In genomic region chr4:47493456-47493855, GRCm38 (mm10) we compare ENCODE assay signal across 23 mouse cellular contexts. TPM values are rescaled to one million over a fixed set of nuclear protein-coding genes. Genes with fewer than 3 reads are reported as not detected.
DNase-seq lines count a peak whose midpoint lies in the region; ATAC-seq and TF ChIP-seq lines count a peak whose summit lies in the region.
"Had no signal": no experiment of that assay in that cellular context is flagged by ENCODE, and none has a peak within 500 bp of the region (broad histone marks: within the 10 kb centered on the region; RNA-seq: fewer than 3 reads in every experiment).

No protein-coding gene starts in this region.

- no peaks in the 10 kb centered on the region for H3K36me3 ChIP-seq in midbrain, embryonic 13.5 days
- no peaks in the 10 kb centered on the region for H3K36me3 ChIP-seq in midbrain, embryonic 10.5 days
- H3K36me3 ChIP-seq: G1E had no signal

- no peak overlapping the region for H3K4me2 ChIP-seq in midbrain, embryonic 13.5 days (replicated peaks)

- peak overlapping the region; percentile 73 for H3K27ac ChIP-seq in gastrocnemius, adult 2 months
- H3K27ac ChIP-seq in midbrain, embryonic 13.5 days: peak overlapping the region; percentile 32; the same call in 1 of the 2 replicates
- no peak overlapping the region for H3K27ac ChIP-seq in midbrain, embryonic 10.5 days (replicated peaks)

- H3K4me1 ChIP-seq in midbrain, embryonic 13.5 days (replicated peaks): peaks cover 21% of the 10 kb centered on the region
- peaks cover 22% of the 10 kb centered on the region for H3K4me1 ChIP-seq in midbrain, embryonic 10.5 days

- intact Hi-C loops in gastrocnemius, adult 2 months (cut with DNase I): no loop called here

- no peak for TF ChIP-seq CTCF in gastrocnemius, adult 2 months (IDR thresholded peaks at IDR 0.05)

- no peaks in the 10 kb centered on the region for H3K9me3 ChIP-seq in midbrain, embryonic 13.5 days
- no peaks in the 10 kb centered on the region for H3K9me3 ChIP-seq in midbrain, embryonic 10.5 days (replicated peaks)
- H3K9me3 ChIP-seq: G1E had no signal

- peak overlapping the region; percentile 22; the same call in 1 of the 2 replicates for H3K4me3 ChIP-seq in gastrocnemius, adult 2 months
- H3K4me3 ChIP-seq in midbrain, embryonic 13.5 days (replicated peaks): no peak overlapping the region
- H3K4me3 ChIP-seq in midbrain, embryonic 10.5 days: no peak overlapping the region

- DNase-seq in gastrocnemius, adult 2 months: no peak
- no peak for DNase-seq in gastrocnemius, postnatal 4 days (ENCODE audit: low spot score in 2 of 2)
- DNase-seq in midbrain, embryonic 10.5 days (ENCODE audit: low spot score): no peak
- DNase-seq in MN1 (ENCODE audit: low spot score): peak; percentile 54
- no peak for DNase-seq in right cerebral cortex, postnatal 10 days (ENCODE audit: low spot score in 2 of 2)
- DNase-seq in right cerebral cortex, postnatal 25 days: no peak
- DNase-seq: adrenal gland, adult 2 months; adrenal gland, adult 8-10 months; adrenal gland, postnatal 10 days; adrenal gland, postnatal 14 days; adrenal gland, postnatal 25 days; adrenal gland, postnatal 36 days; B cell, adult 2 months; cerebellum, adult 11 months; cerebellum, adult 11-12 months; cerebellum, adult 18-20 months had no signal

- no peaks in the 10 kb centered on the region for H3K27me3 ChIP-seq in midbrain, embryonic 13.5 days
- H3K27me3 ChIP-seq in midbrain, embryonic 10.5 days (ENCODE audit: low read depth, poor library complexity, severe bottlenecking): no peaks in the 10 kb centered on the region
- H3K27me3 ChIP-seq: CH12.LX had no signal

- no peak for ATAC-seq in midbrain, embryonic 13.5 days
- 0 out of 2 replicates have a peak, but pooled peaks have one; percentile 31 for ATAC-seq in common myeloid progenitor, adult 5-6 weeks (replicated peaks; ENCODE audit: low read depth, poor library complexity, severe bottlenecking)
- ATAC-seq: activated CD4-positive, CD25-positive, alpha-beta regulatory T cell, adult 4 months; CD4-positive, CD25-positive, alpha-beta regulatory T cell, adult 4 months; Patski had no signal

- WGBS in midbrain, embryonic 13.5 days: 87% methylated on average over 8 of the region's 8 CpGs
- WGBS in midbrain, embryonic 10.5 days: 85% methylated on average over 8 of the region's 8 CpGs

- H3K9ac ChIP-seq in midbrain, embryonic 13.5 days (replicated peaks): no peak overlapping the region

RNA-seq across cellular contexts. Expression of gene Sec61b, which starts 19.0 kb away (rescaled TPM):
- 10 to 100 TPM; 37.4 to 43.7 TPM for total RNA-seq in gastrocnemius, adult 2 months (2021)
- 10 to 100 TPM; 73.0 to 74.5 TPM for total RNA-seq in gastrocnemius, postnatal 4 days (2021)
- 288 and 302 TPM in 2 replicates for polyA plus RNA-seq in midbrain, embryonic 13.5 days (2015; fragmentation: Nextera tagmentation; extraction: Ambion mirVana)
- 339 and 378 TPM in 2 replicates for polyA plus RNA-seq in midbrain, embryonic 10.5 days (2016; fragmentation: Nextera tagmentation; extraction: Ambion mirVana)
- 201 and 337 TPM in 2 replicates for total RNA-seq in common myeloid progenitor, adult 5-6 weeks (2017)

RNA-seq across cellular contexts. Expression of gene Alg2, which starts 19.3 kb away (rescaled TPM):
- total RNA-seq in gastrocnemius, adult 2 months (2021): 10 to 100 TPM; 11.2 to 11.4 TPM
- 10 to 100 TPM; 21.7 to 24.9 TPM for total RNA-seq in gastrocnemius, postnatal 4 days (2021)
- 250 and 255 TPM in 2 replicates for polyA plus RNA-seq in midbrain, embryonic 13.5 days (2015; fragmentation: Nextera tagmentation; extraction: Ambion mirVana)
- 93.2 and 110 TPM in 2 replicates for polyA plus RNA-seq in midbrain, embryonic 10.5 days (2016; fragmentation: Nextera tagmentation; extraction: Ambion mirVana)
- 24.4 and 25.3 TPM in 2 replicates for total RNA-seq in common myeloid progenitor, adult 5-6 weeks (2017)
